In genomic region chr1:23402401-23402800, GRCm38 (mm10) we compare ENCODE assay signal across 24 mouse cellular contexts. TPM values are rescaled to one million over a fixed set of nuclear protein-coding genes. Genes with fewer than 3 reads are reported as not detected.
A peak's percentile ranks its signal among the peaks of the same experiment; 100 is the strongest.
DNase-seq lines count a peak whose midpoint lies in the region; ATAC-seq lines count a peak whose summit lies in the region.
"Had no signal": no experiment of that assay in that cellular context is flagged by ENCODE, and none has a peak within 500 bp of the region (broad histone marks: within the 10 kb centered on the region; RNA-seq: fewer than 3 reads in every experiment).

No protein-coding gene starts in this region.

- WGBS in liver, embryonic 13.5 days (ENCODE audit: insufficient replicate concordance), result 19% methylated on average over 3 of the region's 3 CpGs
- WGBS in liver, embryonic 16.5 days (ENCODE audit: insufficient replicate concordance), result 30% methylated on average over 3 of the region's 3 CpGs
- WGBS in hindbrain, embryonic 16.5 days, result 94% methylated on average over 3 of the region's 3 CpGs

- H3K27me3 ChIP-seq in liver, embryonic 13.5 days, result no peaks in the 10 kb centered on the region
- H3K27me3 ChIP-seq in liver, embryonic 16.5 days (ENCODE audit: control insufficient read depth, insufficient read depth, low read depth, low read length), result no peaks in the 10 kb centered on the region
- no peaks in the 10 kb centered on the region for H3K27me3 ChIP-seq in hindbrain, embryonic 16.5 days (replicated peaks; ENCODE audit: control insufficient read depth, insufficient read depth, low read length)
- H3K27me3 ChIP-seq: forebrain, embryonic 13.5 days; heart, embryonic 12.5 days; heart, embryonic 15.5 days had no signal

- H3K4me1 ChIP-seq in liver, embryonic 13.5 days (replicated peaks), result peaks cover 26% of the 10 kb centered on the region
- peaks cover 11% of the 10 kb centered on the region for H3K4me1 ChIP-seq in liver, embryonic 16.5 days (ENCODE audit: control insufficient read depth, low read depth, low read length)
- H3K4me1 ChIP-seq in hindbrain, embryonic 16.5 days (ENCODE audit: control insufficient read depth, insufficient read depth, low read depth, low read length), result no peaks in the 10 kb centered on the region
- H3K4me1 ChIP-seq: forebrain, embryonic 10.5 days; forebrain, embryonic 13.5 days had no signal

- no peaks in the 10 kb centered on the region for H3K36me3 ChIP-seq in liver, embryonic 13.5 days
- no peaks in the 10 kb centered on the region for H3K36me3 ChIP-seq in liver, embryonic 16.5 days (ENCODE audit: control insufficient read depth, insufficient read depth)
- no peaks in the 10 kb centered on the region for H3K36me3 ChIP-seq in hindbrain, embryonic 16.5 days (ENCODE audit: control insufficient read depth, insufficient read depth, low read length)
- H3K36me3 ChIP-seq: forebrain, embryonic 10.5 days; heart, embryonic 12.5 days; heart, embryonic 15.5 days had no signal

- intact Hi-C loops in heart, postnatal 14 days (cut with DNase I), result no loop called here

- H3K27ac ChIP-seq in liver, embryonic 13.5 days, result no peak overlapping the region
- H3K27ac ChIP-seq in liver, embryonic 16.5 days (ENCODE audit: low read length), result no peak overlapping the region
- no peak overlapping the region for H3K27ac ChIP-seq in hindbrain, embryonic 16.5 days (ENCODE audit: low read depth, low read length)
- H3K27ac ChIP-seq: forebrain, embryonic 10.5 days; forebrain, embryonic 13.5 days; gastrocnemius, adult 2 months; heart, embryonic 15.5 days; hindbrain, embryonic 14.5 days had no signal

- ATAC-seq in liver, embryonic 13.5 days (ENCODE audit: low read depth), result peak; percentile 69; the same call in 1 of the 2 replicates
- 0 out of 2 replicates have a peak, but pooled peaks have one; percentile 58 for ATAC-seq in liver, embryonic 16.5 days (ENCODE audit: low read depth)
- no peak for ATAC-seq in hindbrain, embryonic 16.5 days
- ATAC-seq: forebrain, embryonic 13.5 days; forebrain, embryonic 16.5 days; Patski had no signal

- no peak overlapping the region for H3K4me3 ChIP-seq in liver, embryonic 13.5 days (replicated peaks)
- no peak overlapping the region for H3K4me3 ChIP-seq in liver, embryonic 16.5 days (ENCODE audit: low read depth, low read length)
- H3K4me3 ChIP-seq in hindbrain, embryonic 16.5 days (ENCODE audit: low read length), result no peak overlapping the region
- H3K4me3 ChIP-seq: forebrain, embryonic 10.5 days; forebrain, embryonic 13.5 days; gastrocnemius, adult 2 months; heart, embryonic 12.5 days; heart, embryonic 15.5 days had no signal

- H3K4me2 ChIP-seq in liver, embryonic 13.5 days, result no peak overlapping the region
- H3K4me2 ChIP-seq in liver, embryonic 16.5 days (ENCODE audit: low read depth, low read length), result no peak overlapping the region
- no peak overlapping the region for H3K4me2 ChIP-seq in hindbrain, embryonic 16.5 days (ENCODE audit: low read length)
- H3K4me2 ChIP-seq: forebrain, embryonic 13.5 days; heart, embryonic 12.5 days; heart, embryonic 15.5 days; hindbrain, embryonic 14.5 days had no signal

- no peaks in the 10 kb centered on the region for H3K9me3 ChIP-seq in liver, embryonic 13.5 days (replicated peaks)
- no peaks in the 10 kb centered on the region for H3K9me3 ChIP-seq in liver, embryonic 16.5 days (replicated peaks; ENCODE audit: control insufficient read depth, low read length)
- no peaks in the 10 kb centered on the region for H3K9me3 ChIP-seq in hindbrain, embryonic 16.5 days (ENCODE audit: control insufficient read depth, low read length)
- H3K9me3 ChIP-seq: forebrain, embryonic 10.5 days; forebrain, embryonic 13.5 days; heart, embryonic 12.5 days; heart, embryonic 15.5 days had no signal

- peak; percentile 30 for DNase-seq in heart, adult 11 months
- no peak for DNase-seq in heart, postnatal 14 days
- DNase-seq in liver, embryonic 13.5 days, result no peak
- no peak for DNase-seq in gastrocnemius, adult 18-20 months (ENCODE audit: low spot score)
- DNase-seq in layer of hippocampus, adult 9-11 months, result no peak
- DNase-seq: adrenal gland, postnatal 10 days; adrenal gland, postnatal 36 days; cerebellum, adult 18-20 months; cerebellum, adult 9-10 months; cerebellum, postnatal 14 days; gastrocnemius, adult 2 months; gastrocnemius, postnatal 14 days; heart, adult 18-20 months; heart, postnatal 10 days; heart, postnatal 4 days had no signal

- H3K9ac ChIP-seq in liver, embryonic 13.5 days, result no peak overlapping the region
- H3K9ac ChIP-seq in liver, embryonic 16.5 days (ENCODE audit: low read depth, low read length), result no peak overlapping the region
- no peak overlapping the region for H3K9ac ChIP-seq in hindbrain, embryonic 16.5 days (ENCODE audit: low read depth, low read length)
- H3K9ac ChIP-seq: forebrain, embryonic 13.5 days; heart, embryonic 12.5 days; heart, embryonic 15.5 days; hindbrain, embryonic 14.5 days had no signal

RNA-seq across cellular contexts. Expression of gene Ogfrl1, which starts 4.8 kb away (rescaled TPM):
- 10 to 100 TPM; 14.0 to 14.5 TPM for total RNA-seq in heart, postnatal 14 days (2021)
- polyA plus RNA-seq in liver, embryonic 13.5 days (2015; fragmentation: Nextera tagmentation; extraction: Ambion mirVana), result 12.7 and 20.0 TPM in 2 replicates
- 6.8 and 7.3 TPM in 2 replicates for polyA plus RNA-seq in liver, embryonic 16.5 days (2015; fragmentation: Nextera tagmentation; extraction: Ambion mirVana)
- 9.0 and 9.4 TPM in 2 replicates for polyA plus RNA-seq in hindbrain, embryonic 16.5 days (2015; fragmentation: Nextera tagmentation; extraction: Ambion mirVana)
- 1 to 10 TPM; 5.7 to 6.1 TPM for total RNA-seq in gastrocnemius, adult 18-20 months (2021)
